16 mouse cellular contexts compared by ENCODE assay signal in the genomic region with DNA sequence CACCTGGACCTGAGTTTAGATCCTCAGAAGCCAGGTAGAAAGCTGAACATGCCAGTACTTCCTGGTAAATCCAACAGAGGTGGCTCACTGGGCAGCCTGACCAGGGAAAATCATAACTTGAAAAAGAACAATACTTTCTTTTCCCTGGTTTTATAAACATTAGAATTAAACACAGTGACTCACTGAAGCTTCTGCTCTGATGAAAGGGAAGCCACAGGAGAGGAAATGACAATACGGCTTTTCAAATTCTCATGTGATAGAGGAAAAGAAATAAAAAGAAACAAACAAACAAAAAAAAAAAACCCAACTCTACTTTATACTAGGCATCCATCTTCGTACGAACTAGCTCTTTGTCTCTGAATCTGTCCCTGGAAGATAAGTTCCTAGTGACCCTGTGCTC.
"Had no signal": no experiment of that assay in that cellular context is flagged by ENCODE, and none has a peak within 500 bp of the region (broad histone marks: within the 10 kb centered on the region; RNA-seq: fewer than 3 reads in every experiment).

No protein-coding gene starts in this region.

- H3K4me1 ChIP-seq: kidney, embryonic 15.5 days; limb, embryonic 12.5 days; liver, embryonic 13.5 days; lung, embryonic 15.5 days; midbrain, embryonic 13.5 days; neural tube, embryonic 12.5 days had no signal

- H3K9ac ChIP-seq: kidney, embryonic 15.5 days; limb, embryonic 12.5 days; liver, embryonic 13.5 days; liver, postnatal 0 days; lung, embryonic 15.5 days; midbrain, embryonic 13.5 days; neural tube, embryonic 12.5 days had no signal

- H3K36me3 ChIP-seq: kidney, embryonic 15.5 days; limb, embryonic 12.5 days; liver, embryonic 13.5 days; lung, embryonic 15.5 days; midbrain, embryonic 13.5 days; neural tube, embryonic 12.5 days had no signal

- H3K9me3 ChIP-seq: kidney, embryonic 15.5 days; limb, embryonic 12.5 days; liver, embryonic 13.5 days; lung, embryonic 15.5 days; midbrain, embryonic 13.5 days; neural tube, embryonic 12.5 days had no signal

- DNase-seq: kidney, adult 11 months; kidney, postnatal 14 days; layer of hippocampus, adult 9-11 months; layer of hippocampus, postnatal 36 days; liver; liver, embryonic 13.5 days; liver, postnatal 0 days; lung, postnatal 14 days; right cerebral cortex, postnatal 4 days; spleen, adult 18-20 months; thymus, postnatal 36 days had no signal

- H3K4me3 ChIP-seq: kidney, embryonic 15.5 days; limb, embryonic 12.5 days; liver, embryonic 13.5 days; lung, embryonic 15.5 days; midbrain, embryonic 13.5 days; neural tube, embryonic 12.5 days had no signal

- H3K4me2 ChIP-seq: kidney, embryonic 15.5 days; limb, embryonic 12.5 days; liver, embryonic 13.5 days; lung, embryonic 15.5 days; midbrain, embryonic 13.5 days; neural tube, embryonic 12.5 days had no signal

- H3K27me3 ChIP-seq: kidney, embryonic 15.5 days; limb, embryonic 12.5 days; liver, embryonic 13.5 days; lung, embryonic 15.5 days; midbrain, embryonic 13.5 days; neural tube, embryonic 12.5 days had no signal

- H3K27ac ChIP-seq: kidney, embryonic 15.5 days; limb, embryonic 12.5 days; liver, embryonic 13.5 days; lung, embryonic 15.5 days; midbrain, embryonic 13.5 days; neural tube, embryonic 12.5 days had no signal

- ATAC-seq: liver, postnatal 0 days; midbrain, embryonic 13.5 days had no signal
